ENCODE assay signal across 10 mouse cellular contexts in the genomic region with DNA sequence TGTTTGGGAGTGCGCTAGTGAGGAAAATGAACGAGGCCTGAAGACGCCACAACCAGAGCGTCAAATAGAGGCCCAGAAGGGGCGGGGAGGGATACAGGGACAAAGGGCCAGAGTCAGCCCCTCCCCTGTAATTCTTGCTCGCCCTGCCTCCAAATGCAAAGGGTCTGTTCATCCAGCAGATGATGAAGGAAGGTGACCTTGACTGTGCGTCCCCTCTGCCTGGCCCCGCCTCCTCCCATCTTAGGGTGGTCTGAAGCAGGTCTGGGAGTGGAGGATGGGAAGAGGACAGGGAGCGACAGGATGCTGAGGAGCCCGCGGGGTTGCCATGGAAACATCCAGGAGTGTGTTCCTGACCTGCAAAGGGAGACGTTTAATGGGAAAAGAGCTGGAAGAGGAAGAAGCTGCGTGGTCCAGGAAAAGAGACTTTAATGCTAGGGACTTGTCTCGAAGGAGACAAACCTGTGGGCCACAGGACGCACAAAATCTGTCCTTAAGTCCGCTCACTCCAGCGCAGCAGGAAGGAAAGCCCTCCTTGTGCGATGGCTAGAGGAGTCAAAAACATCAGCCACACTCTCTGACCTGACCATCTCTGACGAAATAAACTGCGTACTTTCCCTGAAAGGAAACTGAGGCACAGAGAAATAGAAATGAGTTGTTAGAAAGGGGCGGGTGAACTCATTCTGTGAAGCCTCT. TPM values are rescaled to one million over a fixed set of nuclear protein-coding genes. Genes with fewer than 3 reads are reported as not detected.
DNase-seq lines count a peak whose midpoint lies in the region; ATAC-seq lines count a peak whose summit lies in the region.
"Had no signal": no experiment of that assay in that cellular context is flagged by ENCODE, and none has a peak within 500 bp of the region (broad histone marks: within the 10 kb centered on the region; RNA-seq: fewer than 3 reads in every experiment).

No protein-coding gene starts in this region.

- intact Hi-C loops in heart, postnatal 25 days (cut with DNase I), result no loop called here

- no peak for DNase-seq in heart, postnatal 25 days (ENCODE audit: low spot score)
- DNase-seq in embryo, embryonic 9.5 days (ENCODE audit: extremely low spot score), result peak; percentile 53
- DNase-seq in layer of hippocampus, adult 8-10 months (ENCODE audit: low spot score in 2 of 2), result peak; percentile 44 to 54
- no peak for DNase-seq in thymus, postnatal 4 days
- no peak for DNase-seq in spleen, postnatal 14 days (ENCODE audit: low spot score in 2 of 2)
- no peak for DNase-seq in adrenal gland, adult 2 months

- H3K4me3 ChIP-seq in heart, embryonic 12.5 days, result peak overlapping the region; percentile 23
- H3K4me3 ChIP-seq in neural tube, embryonic 13.5 days, result peak overlapping the region; percentile 40

- H3K36me3 ChIP-seq in heart, embryonic 12.5 days, result no peaks in the 10 kb centered on the region
- H3K36me3 ChIP-seq in neural tube, embryonic 13.5 days, result no peaks in the 10 kb centered on the region

- H3K4me2 ChIP-seq in heart, embryonic 12.5 days, result peak overlapping the region; percentile 63
- peak overlapping the region; percentile 59 for H3K4me2 ChIP-seq in neural tube, embryonic 13.5 days

- peaks cover 40% of the 10 kb centered on the region for H3K27me3 ChIP-seq in heart, embryonic 12.5 days (replicated peaks)
- H3K27me3 ChIP-seq in neural tube, embryonic 13.5 days, result no peaks in the 10 kb centered on the region

- no peak overlapping the region for H3K27ac ChIP-seq in heart, embryonic 12.5 days (ENCODE audit: poor library complexity, severe bottlenecking)
- H3K27ac ChIP-seq in neural tube, embryonic 13.5 days (replicated peaks), result peak overlapping the region; percentile 94

- peak overlapping the region; percentile 59; the same call in 1 of the 2 replicates for H3K9ac ChIP-seq in heart, embryonic 12.5 days
- peak overlapping the region; percentile 68 for H3K9ac ChIP-seq in neural tube, embryonic 13.5 days

- WGBS in heart, embryonic 12.5 days, result 6% methylated on average over 21 of the region's 21 CpGs
- 2% methylated on average over 21 of the region's 21 CpGs for WGBS in neural tube, embryonic 13.5 days

- H3K9me3 ChIP-seq in heart, embryonic 12.5 days (replicated peaks), result no peaks in the 10 kb centered on the region
- no peaks in the 10 kb centered on the region for H3K9me3 ChIP-seq in neural tube, embryonic 13.5 days

- no peak for ATAC-seq in heart, embryonic 12.5 days (ENCODE audit: insufficient number of reproducible peaks, low FRiP score)
- ATAC-seq in neural tube, embryonic 13.5 days (ENCODE audit: low read depth), result peak; percentile 91

- peaks cover 18% of the 10 kb centered on the region for H3K4me1 ChIP-seq in heart, embryonic 12.5 days (replicated peaks)
- H3K4me1 ChIP-seq in neural tube, embryonic 13.5 days (replicated peaks), result peaks cover 26% of the 10 kb centered on the region

RNA-seq across cellular contexts. Expression of gene Nrsn2, which starts 0.6 kb away (rescaled TPM):
- 3.4 and 3.8 TPM in 2 replicates for polyA plus RNA-seq in heart, embryonic 12.5 days (2016; fragmentation: Nextera tagmentation; extraction: Ambion mirVana)
- total RNA-seq in heart, postnatal 25 days (2021), result not detected
- 100 to 1,000 TPM in 2 of 4 experiments, 10 to 100 TPM in 2; 90.3 to 104 (median 96.4) TPM for total RNA-seq in layer of hippocampus, adult 8-10 months (2022)
- 30.7 and 32.0 TPM in 2 replicates for polyA plus RNA-seq in neural tube, embryonic 13.5 days (2015; fragmentation: Nextera tagmentation; extraction: Ambion mirVana)
- 1 to 10 TPM; 3.9 to 5.0 TPM for total RNA-seq in adrenal gland, adult 2 months (2021)
- polyA plus RNA-seq in adrenal gland, adult 2 months (2012; rRNA removed), result 7.4 and 8.4 TPM in 2 replicates
- total RNA-seq: hematopoietic stem cell, adult 5-6 weeks had no signal
- polyA plus RNA-seq: spleen, adult 2 months had no signal

RNA-seq across cellular contexts. Expression of gene Sox12, which starts 22.1 kb away (rescaled TPM):
- 11.5 TPM in 2 replicates for polyA plus RNA-seq in heart, embryonic 12.5 days (2016; fragmentation: Nextera tagmentation; extraction: Ambion mirVana)
- total RNA-seq in heart, postnatal 25 days (2021), result 1 to 10 TPM; 9.5 to 9.7 TPM
- total RNA-seq in layer of hippocampus, adult 8-10 months (2022), result 10 to 100 TPM; 13.7 to 17.3 (median 16.5) TPM
- 14.9 and 15.3 TPM in 2 replicates for polyA plus RNA-seq in neural tube, embryonic 13.5 days (2015; fragmentation: Nextera tagmentation; extraction: Ambion mirVana)
- 10 to 100 TPM in 1 of 2 experiments, 1 to 10 TPM in 1; 6.2 to 11.0 TPM for total RNA-seq in adrenal gland, adult 2 months (2021)
- polyA plus RNA-seq in adrenal gland, adult 2 months (2012; rRNA removed), result 13.7 and 15.9 TPM in 2 replicates

RNA-seq across cellular contexts. Expression of gene Trib3, which starts 32.0 kb away (rescaled TPM):
- polyA plus RNA-seq in heart, embryonic 12.5 days (2016; fragmentation: Nextera tagmentation; extraction: Ambion mirVana), result 8.5 and 10.1 TPM in 2 replicates
- 1 to 10 TPM; 2.2 to 3.0 TPM for total RNA-seq in heart, postnatal 25 days (2021)
- 1 to 10 TPM; 1.2 to 2.4 (median 1.4) TPM for total RNA-seq in layer of hippocampus, adult 8-10 months (2022)
- 1.1 and 2.1 TPM in 2 replicates for polyA plus RNA-seq in neural tube, embryonic 13.5 days (2015; fragmentation: Nextera tagmentation; extraction: Ambion mirVana)
- 10 to 100 TPM in 1 of 2 experiments, 1 to 10 TPM in 1; 2.8 to 23.9 TPM for total RNA-seq in adrenal gland, adult 2 months (2021)
- polyA plus RNA-seq in adrenal gland, adult 2 months (2012; rRNA removed), result 5.8 and 6.9 TPM in 2 replicates

RNA-seq across cellular contexts. Expression of gene Zcchc3, which starts 39.0 kb away (rescaled TPM):
- polyA plus RNA-seq in heart, embryonic 12.5 days (2016; fragmentation: Nextera tagmentation; extraction: Ambion mirVana), result 61.4 and 64.9 TPM in 2 replicates
- 10 to 100 TPM in 1 of 2 experiments, 1 to 10 TPM in 1; 9.7 to 10.1 TPM for total RNA-seq in heart, postnatal 25 days (2021)
- 10 to 100 TPM in 2 of 4 experiments, 1 to 10 TPM in 2; 9.1 to 10.4 (median 9.9) TPM for total RNA-seq in layer of hippocampus, adult 8-10 months (2022)
- 21.5 and 24.5 TPM in 2 replicates for polyA plus RNA-seq in neural tube, embryonic 13.5 days (2015; fragmentation: Nextera tagmentation; extraction: Ambion mirVana)
- 1 to 10 TPM; 5.4 to 7.8 TPM for total RNA-seq in adrenal gland, adult 2 months (2021)
- polyA plus RNA-seq in adrenal gland, adult 2 months (2012; rRNA removed), result 3.3 and 3.7 TPM in 2 replicates

RNA-seq across cellular contexts. Expression of gene 6820408C15Rik, which starts 39.6 kb away (rescaled TPM):
- polyA plus RNA-seq in heart, embryonic 12.5 days (2016; fragmentation: Nextera tagmentation; extraction: Ambion mirVana), result 1.7 and 2.1 TPM in 2 replicates
- total RNA-seq in heart, postnatal 25 days (2021), result 1 to 10 TPM; 2.8 to 3.0 TPM
- total RNA-seq in layer of hippocampus, adult 8-10 months (2022), result 1 to 10 TPM; 2.5 to 3.9 (median 3.0) TPM
- 0.67 and 0.83 TPM in 2 replicates for polyA plus RNA-seq in neural tube, embryonic 13.5 days (2015; fragmentation: Nextera tagmentation; extraction: Ambion mirVana)
- under 1 TPM; 0.32 to 0.35 TPM for total RNA-seq in adrenal gland, adult 2 months (2021)
- 0.07 and 0.13 TPM in 2 replicates for polyA plus RNA-seq in adrenal gland, adult 2 months (2012; rRNA removed)
- total RNA-seq: hematopoietic stem cell, adult 5-6 weeks had no signal

Comparison
In these comparisons a context has a peak if more than half of its experiments do, and no peak if none do; other contexts are left out.
1. DNase-seq: peak in embryo, embryonic 9.5 days (single experiment) and layer of hippocampus, adult 8-10 months (2 of 2); none in heart, postnatal 25 days (single experiment), thymus, postnatal 4 days (single experiment), spleen, postnatal 14 days (0 of 2) and adrenal gland, adult 2 months (single experiment).
2. RNA of gene Nrsn2, which starts 0.6 kb away (total RNA-seq): 90.3 to 104 TPM in layer of hippocampus, adult 8-10 months; 3.9 to 5.0 TPM in adrenal gland, adult 2 months and not detected in heart, postnatal 25 days; every median in the first group is over 10 times any median in the second.